Mouse (Mus musculus) brain, adult 10 weeks (tissue): ENCODE results near the gene Gm17727. TPM values are rescaled to one million over a fixed set of nuclear protein-coding genes. Genes with fewer than 3 reads are reported as not detected.

Source experiments
- polyA plus RNA-seq: library from polyadenylated mRNA; stranded (reverse); fragments of 350-450 nt; fragmentation: Illumina TruSeq; extraction: RNeasy Lipid Tissue Mini Kit (QIAGEN cat#74804); gene quantifications from one replicate; pipeline ENCODE4 v1.2.3, GENCODE M21; 2015; ENCODE audit warnings: low read depth, low replicate concordance

The Gm17727 gene
- polyA plus RNA-seq: not detected

GRCm38 (mm10) chr9:35778009-35778408 lies at the start of gene Gm17727:
Gene Gm17727 (minus strand): TSS chr9:35778109.

DNA sequence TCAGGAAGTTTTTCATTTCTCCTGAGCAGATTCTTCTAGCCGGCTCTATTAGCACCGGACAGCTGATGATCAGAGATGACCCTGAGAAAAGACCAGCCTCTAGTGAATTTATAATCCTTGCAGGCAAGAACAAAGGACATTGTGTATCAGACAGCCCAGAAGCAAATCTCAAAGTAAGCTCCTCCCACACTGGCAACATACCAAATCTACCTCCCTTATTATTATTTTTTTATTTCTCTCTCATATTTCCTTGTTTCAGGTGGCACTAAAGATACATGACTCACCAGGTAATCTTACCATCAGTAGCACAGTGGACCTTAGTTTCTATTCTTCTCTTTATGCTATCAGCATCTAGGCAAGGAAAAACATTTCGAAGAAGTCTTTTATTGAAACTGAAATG lies 12.1 kb upstream of the Gm17727 start, which contains the start of the genes Gm27235 and D730048I06Rik:
Gene Gm27235, minus strand, starts transcription at position 101 of the 400 bp plus-strand sequence.
Gene D730048I06Rik, minus strand, starts transcription at position 112 of the 400 bp plus-strand sequence.

GRCm38 (mm10) chr9:35740749-35741148 lies 37.2 kb downstream of the Gm17727 start, which contains the start of gene Gm17677:
Gene Gm17677 (plus strand): TSS chr9:35741049.

Other genes with a start within 250 kb of the Gm17727 start
- gene Ddx25, start 219.6 kb downstream of the Gm17727 start, polyA plus RNA-seq: 20.0 TPM
- gene Pus3, start 219.5 kb downstream of the Gm17727 start, polyA plus RNA-seq: 15.1 TPM
- 0.57 TPM for gene Pate2, start 207.8 kb downstream of the Gm17727 start, polyA plus RNA-seq
- 7.3 TPM for gene Hyls1, start 207.7 kb downstream of the Gm17727 start, polyA plus RNA-seq
- not detected for gene Pate4, start 166.2 kb downstream of the Gm17727 start, polyA plus RNA-seq
- gene Pate3, start 129.9 kb downstream of the Gm17727 start, polyA plus RNA-seq: not detected
- not detected for gene Pate1, start 90.7 kb downstream of the Gm17727 start, polyA plus RNA-seq
- gene Gm17677, start 37.1 kb downstream of the Gm17727 start, polyA plus RNA-seq: not detected
- not detected for gene Gm27235, start 12.0 kb upstream of the Gm17727 start, polyA plus RNA-seq
- not detected for gene D730048I06Rik, start 12.0 kb upstream of the Gm17727 start, polyA plus RNA-seq
- not detected for gene 9230110F15Rik, start 66.0 kb upstream of the Gm17727 start, polyA plus RNA-seq
- gene 9230113P08Rik, start 130.3 kb upstream of the Gm17727 start, polyA plus RNA-seq: not detected